Mouse (Mus musculus) olfactory bulb, adult 2 months (tissue): Measurements from ENCODE around the gene Ptprk.

Source experiments
- CTCF ChIP-seq: fragments of 200-500 bp; IDR thresholded peaks from 2 replicates; pipeline ENCODE4 v1.5.1; 2012; ENCODE audit warnings: low read depth, mild to moderate bottlenecking, low read length, moderate library complexity; ENCODE audit not compliant: insufficient read depth
- POLR2A ChIP-seq: fragments of 200-500 bp; IDR thresholded peaks from 2 replicates; pipeline ENCODE4 v1.6.1; 2012; ENCODE audit warnings: mild to moderate bottlenecking, low read depth, low read length, moderate library complexity; ENCODE audit not compliant: insufficient read depth

DNA sequence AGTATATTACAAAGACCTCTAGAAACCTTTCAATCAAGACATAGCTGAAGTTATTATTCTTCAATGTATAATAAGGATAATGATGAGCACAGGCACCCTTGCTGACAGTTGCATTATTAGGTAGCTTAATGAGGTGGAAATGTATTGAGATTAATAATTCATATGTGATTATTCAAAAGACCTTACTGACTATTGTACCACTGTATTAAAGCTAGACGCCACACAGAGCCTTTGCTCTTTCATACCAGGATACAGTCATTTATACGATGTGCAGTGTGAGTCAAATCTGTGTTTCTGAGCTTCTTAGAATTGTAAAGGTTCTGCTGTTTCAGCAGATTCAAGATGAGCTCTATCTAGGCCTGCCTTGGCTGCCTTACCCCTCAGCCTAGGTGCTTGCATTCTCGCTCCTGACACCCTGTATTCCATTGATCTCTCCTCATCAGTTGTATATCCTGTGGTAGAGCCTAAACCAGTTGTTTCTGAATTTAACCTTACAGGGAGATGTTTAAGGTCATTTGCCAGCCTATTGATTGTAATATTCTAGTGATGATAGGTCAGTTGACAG, 489.6 kb downstream of the Ptprk start:
- TF ChIP-seq CTCF: no peak
- no peak for TF ChIP-seq POLR2A
